Mouse (Mus musculus) effector memory CD4-positive, alpha-beta T cell, adult 7 months (primary cell): ENCODE measurements around the gene Acap1. TPM values are rescaled to one million over a fixed set of nuclear protein-coding genes. Genes with fewer than 3 reads are reported as not detected.

ENCODE experiments used
- polyA plus RNA-seq: library from polyadenylated mRNA; unstranded; fragments of 100-300 nt; shearing (Covaris generic); gene quantifications from one replicate; pipeline ENCODE4 v1.2.1, GENCODE M21; 2017

Gene Acap1
- polyA plus RNA-seq = 485 TPM

DNA sequence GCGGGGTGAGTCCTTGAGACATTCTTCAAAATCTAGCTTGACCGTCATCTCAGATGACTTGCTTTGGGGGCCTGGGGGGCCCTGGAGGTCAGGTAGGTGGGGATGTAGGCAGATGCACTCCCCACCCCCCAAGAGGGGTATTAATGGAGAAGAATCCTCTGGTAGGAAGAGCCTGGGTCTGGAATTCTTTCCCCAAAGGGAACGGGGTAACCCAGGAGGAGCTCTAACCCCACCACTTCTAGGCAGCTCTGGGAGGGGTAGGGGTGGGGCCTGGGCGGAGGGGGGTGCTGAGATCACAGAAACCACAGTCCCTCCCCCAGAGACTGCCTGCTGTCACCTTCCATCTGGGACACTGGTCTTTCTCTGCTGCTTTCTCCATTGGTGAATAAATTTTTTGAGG is at the start of gene Acap1:
Gene Acap1 (minus strand): TSS at position 249 of the 400 bp plus-strand sequence.

DNA sequence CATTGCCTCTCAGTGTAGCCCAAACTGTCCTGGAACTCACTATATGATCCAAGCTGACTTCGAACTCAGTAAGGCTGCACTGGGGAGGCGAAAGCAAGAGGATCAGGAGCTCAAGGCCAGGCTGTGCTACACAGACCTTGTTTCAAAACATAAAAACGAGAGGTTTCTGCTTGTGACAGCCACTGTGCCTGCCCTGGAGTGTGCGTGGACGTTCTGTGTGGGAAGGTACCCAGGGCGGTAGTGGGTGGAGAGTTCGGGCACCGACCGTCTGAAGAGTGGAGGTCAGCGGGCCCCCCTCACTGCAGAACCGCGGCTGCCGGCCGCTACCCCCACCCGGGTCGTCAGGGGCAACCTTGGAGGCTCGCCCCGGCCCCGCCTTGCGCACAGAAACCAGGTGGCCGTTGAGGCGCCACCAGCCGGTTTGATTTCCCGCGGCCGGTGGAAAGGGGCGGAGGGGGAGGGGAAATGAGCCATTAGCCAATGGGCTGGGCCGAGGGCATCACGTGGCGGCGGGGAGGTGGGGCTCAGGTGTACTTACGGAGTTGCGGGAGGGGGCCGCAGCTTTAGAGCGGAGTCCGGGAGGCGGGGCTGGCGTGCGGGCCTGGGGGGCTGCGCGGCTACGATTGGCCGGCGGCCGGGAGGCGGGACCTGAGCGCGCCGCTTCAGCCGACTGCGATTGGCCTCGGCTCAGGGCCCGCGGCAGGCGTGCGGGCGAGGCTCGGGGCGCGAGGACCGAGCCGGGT is 40.0 kb upstream of the Acap1 start, which contains the start of gene Ybx2:
Gene Ybx2 (plus strand): TSS at position 660 of the 743 bp plus-strand sequence.

DNA sequence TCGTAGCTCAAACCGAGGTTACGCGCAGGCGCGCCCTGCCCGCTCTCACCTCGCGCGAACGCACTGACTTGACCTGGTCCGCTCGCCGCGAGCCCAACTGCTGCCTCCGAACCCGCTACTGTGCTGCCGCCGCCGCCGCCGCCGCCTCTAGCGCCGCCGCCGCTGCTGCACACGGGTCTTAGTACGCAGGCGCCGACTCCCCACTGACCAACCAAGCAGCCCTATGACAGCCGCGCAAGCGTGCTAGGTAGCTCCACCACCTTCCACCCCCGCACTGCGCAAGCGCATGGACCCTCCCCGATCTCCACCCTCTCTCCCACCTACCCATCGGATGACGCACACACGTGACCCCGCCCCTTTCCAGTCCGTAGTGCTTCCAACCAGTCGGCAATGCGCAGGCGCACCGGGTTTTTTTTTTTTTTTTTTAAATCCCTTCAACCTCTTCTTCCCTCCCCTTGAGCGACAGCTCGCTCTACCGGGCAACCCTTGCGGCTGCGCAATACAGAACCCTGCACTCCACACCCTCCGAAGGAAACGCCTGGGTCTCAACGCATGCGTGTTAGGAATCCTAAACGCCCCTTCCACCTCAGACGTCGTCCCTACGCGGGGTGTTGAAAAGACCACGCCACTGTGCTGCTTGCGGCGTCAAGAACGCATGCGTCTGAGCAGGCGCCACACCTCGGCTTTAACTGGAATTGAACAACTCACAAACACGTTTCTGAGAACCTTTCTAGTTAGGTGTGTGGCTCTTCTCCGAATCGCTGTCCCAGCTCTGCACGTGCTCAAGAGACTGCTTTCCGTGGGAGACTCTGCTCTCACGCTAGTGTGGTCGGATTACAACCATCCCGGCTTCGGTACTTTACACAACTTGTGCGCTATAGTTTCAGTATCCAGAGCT is 26.0 kb upstream of the Acap1 start, which contains the start of gene Eif5a:
Gene Eif5a (minus strand): TSS at position 845 of the 898 bp plus-strand sequence.

DNA sequence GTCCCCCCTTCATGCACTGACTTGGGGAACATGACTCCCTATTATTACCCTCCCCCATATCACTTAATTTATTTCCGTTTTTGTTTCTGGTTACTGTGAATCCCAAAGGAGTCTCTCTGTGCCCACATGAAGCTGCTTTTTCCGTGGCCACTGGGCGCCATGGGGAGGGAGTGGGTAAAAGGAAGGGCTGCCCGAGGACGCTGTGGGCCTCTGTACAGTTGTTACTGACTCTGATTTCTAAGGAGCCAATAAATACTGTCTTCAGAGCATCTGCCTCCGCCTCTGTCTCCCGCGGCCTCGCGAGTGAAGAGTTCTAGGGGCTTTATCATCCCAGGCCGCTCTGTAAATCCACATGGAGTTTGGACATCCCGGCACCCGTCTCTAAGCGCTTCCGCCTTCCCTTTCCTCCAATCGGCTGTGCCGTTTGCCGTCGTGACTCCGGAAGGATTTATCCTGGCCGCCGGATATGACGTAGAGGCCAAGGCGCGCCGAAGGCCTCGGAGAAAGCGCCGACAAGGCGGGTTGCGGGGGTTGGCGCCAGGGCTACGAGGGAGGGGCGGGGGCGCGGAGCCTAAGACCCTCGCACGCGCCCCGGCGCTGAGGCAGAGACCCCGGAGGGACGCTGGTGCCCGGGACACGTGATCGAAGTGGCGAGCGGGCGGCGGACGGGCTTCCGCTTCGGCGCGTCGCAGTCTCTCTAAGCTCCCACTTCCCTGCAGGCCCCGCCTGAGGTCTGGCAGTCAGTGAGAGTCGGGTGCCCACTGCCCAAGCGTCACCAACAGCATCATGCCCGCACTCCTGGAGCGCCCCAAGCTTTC is 18.4 kb upstream of the Acap1 start, which contains the start of gene Gps2:
Gene Gps2 (plus strand): TSS at position 335 of the 818 bp plus-strand sequence.

DNA sequence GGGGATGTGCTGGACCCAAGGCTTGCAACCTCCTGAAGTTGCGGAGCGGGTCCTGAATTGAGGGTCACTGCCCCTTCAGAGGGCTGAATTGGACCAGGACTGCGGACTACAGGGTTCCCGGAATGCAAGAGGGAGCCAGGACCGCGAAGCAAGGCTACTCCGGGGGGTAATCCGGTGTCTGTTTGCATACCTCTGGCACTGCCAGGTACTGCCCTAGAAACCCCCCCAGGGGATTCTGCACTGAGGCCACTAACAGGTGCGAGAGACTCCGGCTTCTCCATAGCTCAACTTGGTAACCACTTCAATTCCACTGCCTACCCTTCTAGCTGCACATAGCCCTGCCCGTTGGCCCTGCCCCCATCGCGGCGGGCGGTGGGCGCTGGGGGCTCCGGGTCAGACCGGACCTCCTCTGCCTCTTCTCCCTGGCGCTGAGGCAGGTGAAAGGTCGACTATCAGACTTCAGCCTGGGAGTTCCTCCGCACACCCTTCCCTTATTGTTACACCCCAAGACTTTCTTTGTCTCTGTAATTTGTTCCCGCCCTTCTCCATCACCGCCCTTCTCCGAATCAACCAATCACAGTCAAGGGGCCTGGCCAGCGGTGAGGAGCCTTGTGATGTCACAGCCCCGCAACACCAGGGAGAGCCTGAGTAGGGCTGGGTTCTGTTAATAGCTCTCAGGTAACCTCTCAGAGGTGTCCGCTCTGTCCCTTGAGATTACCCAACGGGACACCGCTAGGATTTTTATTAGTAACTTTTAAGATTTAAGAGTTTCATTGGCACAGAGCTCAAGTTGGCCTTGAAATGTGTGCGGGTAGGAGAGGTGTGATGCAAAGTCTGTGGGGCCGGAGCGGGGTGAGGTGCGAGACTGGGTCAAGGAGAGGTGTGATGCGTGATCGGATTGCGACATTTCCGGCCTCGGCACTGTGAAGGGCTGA is 5.4 kb upstream of the Acap1 start, which contains the start of the genes 2810408A11Rik and Neurl4:
Gene 2810408A11Rik (minus strand): TSS at position 517 of the 935 bp plus-strand sequence.
Gene Neurl4 (plus strand): TSS at position 602 of the 935 bp plus-strand sequence.

DNA sequence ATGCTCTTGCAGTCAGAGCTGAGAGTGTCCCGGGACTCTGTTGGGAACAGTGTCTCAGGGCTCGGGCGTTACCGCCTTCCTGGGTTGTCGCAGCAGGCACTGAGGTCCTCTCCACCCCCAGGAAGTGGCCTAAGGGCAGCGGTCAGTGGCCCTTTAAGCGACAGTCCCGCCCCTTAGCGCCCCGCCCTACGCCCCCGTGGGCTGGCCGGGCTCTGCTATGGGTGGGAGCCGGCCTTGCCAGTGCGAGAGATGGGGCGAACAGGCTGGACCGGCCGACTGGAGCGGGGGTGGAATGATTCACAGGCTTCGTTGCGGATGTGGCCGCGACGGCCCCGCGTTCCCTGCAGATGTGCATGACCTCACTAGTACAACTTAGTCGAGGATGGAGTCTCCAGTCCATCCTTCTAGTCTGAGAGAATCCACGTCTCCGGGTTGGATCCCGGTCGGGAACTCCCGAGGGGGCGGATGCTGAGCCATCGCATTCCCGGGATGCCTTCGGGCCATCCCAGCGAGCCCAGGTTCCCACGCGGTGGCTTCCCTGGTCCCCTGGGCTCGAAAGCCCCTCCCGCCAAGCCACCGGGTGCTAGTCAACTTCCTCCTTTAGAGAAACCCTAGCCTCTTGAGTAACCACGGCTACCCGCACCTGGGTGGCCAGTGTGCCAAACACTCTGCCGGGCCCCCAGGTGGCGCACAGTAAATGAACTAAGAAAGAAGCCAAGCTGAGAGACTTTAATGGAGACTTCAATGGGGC is 14.3 kb downstream of the Acap1 start, which contains the start of gene Kctd11:
Gene Kctd11 (minus strand): TSS at position 554 of the 751 bp plus-strand sequence.

DNA sequence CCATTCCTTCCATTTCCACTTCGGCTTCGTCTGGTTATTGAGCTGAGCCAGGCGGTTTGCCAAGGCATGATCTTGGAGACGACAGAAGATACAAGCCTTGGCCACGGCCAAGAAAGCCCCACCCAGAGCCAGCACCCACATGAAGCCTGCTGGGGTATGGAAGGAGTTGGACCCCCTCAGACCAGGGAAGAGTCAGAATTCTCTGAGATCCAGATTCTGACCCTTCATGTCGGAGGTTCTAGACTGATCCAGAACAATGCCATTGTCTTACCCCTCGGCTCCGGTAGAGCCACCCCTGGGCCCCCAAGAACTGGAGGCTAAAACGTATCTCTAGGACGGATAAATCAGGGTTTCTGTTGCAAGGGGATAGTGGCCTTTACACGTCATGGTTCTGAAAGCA is 17.5 kb downstream of the Acap1 start, which contains the start of gene Tmem95:
Gene Tmem95 (minus strand): TSS at position 141 of the 400 bp plus-strand sequence.

DNA sequence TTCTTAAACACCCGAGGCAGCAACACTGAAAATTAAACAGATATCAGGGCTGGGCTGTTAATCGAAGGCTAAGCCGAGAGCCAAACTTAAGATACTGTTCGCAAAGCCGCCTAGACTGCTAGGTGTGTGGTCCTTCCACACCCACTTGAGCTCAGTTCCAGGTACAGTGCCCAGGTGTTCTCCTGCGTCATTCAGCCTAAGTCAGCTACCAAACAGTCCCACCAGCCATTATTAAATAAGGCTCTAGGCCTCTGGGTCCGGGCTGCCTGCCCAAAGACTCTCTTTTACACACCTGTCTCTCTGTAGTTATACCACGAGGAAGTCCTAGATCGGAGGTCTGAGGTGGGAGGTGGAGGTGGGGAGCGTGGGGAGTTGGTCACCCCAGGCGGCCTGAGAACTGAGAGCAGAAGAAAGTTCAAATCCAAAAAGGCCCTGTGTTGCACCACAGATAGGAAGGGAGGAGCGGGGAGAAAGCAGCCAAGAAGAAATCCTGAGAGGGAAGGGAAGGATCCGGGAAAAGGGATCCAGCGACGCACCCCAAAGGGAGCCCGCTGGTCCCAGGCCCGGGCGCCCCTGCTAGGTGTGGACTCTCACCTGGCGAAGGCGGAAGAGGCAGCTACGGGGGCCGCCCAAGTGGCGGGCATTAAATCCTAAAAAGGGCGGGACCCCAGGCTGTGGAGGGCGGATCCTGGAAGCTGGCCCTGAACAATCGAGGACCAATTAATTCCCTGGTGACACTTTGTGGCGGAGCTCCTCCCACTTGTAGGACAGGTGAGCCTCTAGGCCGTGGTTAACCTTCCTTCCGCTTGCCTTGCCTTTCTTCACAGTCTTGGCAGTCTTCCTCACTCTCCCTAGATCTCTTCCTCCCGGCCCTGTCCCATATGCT is 37.0 kb downstream of the Acap1 start, which contains the start of gene Tnk1:
Gene Tnk1 (minus strand): TSS at position 618 of the 886 bp plus-strand sequence.

DNA sequence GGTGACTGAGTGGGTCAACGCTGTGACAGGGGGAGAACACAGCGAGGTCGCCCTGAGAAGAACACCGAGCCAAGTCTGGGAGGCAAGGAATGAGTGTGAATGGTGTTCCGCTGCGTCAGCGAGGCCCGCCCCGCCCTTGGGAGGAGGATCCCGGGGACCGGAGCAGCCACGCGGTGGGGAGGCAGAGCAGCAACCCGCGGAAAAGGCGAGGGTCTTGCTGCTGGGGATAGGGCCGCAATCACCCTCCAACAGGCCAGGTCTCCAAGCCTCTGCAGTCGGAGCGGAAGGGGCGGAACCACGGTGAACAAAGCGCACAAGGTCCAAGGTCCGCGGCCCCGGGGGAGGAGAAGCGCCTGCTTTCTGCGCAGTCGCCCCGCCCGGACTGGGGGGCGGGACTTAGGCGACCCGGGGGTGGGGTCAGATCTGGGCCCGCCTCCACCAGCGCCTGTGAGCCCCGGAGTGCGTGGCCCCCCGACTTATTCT is 49.1 kb downstream of the Acap1 start, which contains the start of gene Plscr3:
Gene Plscr3 (plus strand): TSS at position 179 of the 483 bp plus-strand sequence.

DNA sequence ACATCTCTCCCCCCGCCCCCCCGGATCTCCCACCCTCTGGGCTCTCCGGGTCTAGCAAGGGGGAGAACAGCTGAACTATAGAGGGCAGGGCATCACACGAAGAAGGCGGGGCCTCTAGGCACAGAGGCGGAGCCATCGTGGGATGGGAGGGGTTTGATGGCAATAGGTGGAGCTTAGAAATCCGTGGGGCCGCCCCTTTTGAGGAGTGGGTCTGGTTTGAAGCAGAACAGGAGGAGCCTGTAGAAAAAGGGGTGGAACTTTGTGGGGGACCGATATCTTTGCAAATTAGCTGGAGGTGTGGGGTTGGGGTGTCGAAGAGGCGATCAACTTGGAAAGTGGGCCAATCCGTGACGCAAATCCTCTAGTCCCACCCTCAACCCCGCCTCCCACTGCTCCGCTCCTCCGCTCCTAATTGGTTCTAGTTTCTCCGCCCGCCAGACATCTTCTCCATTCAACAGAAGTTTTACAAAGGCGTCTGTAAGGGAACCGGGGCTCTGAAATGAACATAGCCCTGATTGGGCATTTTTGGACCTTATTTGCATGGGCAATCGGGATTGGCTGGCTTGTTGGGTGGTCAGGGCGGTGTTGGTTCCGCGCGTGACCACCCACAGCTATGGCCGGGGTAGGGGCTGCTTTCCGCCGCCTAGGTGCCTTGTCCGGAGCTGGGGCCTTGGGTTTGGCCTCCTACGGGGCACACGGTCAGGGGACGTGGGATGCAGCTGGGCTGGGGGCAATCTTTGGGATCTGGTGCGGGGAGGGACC is 57.2 kb downstream of the Acap1 start, which contains the start of gene Tmem256:
Gene Tmem256 (plus strand): TSS at position 563 of the 762 bp plus-strand sequence.

DNA sequence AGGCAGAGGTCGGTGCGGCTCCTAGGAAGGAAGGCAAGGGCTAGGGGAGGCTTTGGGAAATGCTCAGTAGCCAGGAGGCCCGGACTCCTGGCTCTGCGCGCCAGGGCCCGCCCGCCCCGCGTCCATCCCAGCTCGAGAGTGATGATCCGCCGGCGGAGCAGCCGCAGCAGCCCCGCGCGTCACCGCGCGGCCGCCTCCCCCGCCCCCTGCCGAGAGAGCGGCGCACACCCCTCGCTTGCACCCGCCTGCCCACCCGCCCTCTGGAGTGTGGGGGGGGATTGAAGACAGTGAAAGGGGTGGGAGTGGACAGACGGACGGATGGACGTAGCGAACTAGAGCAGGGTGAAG is 57.8 kb downstream of the Acap1 start, which contains the start of gene Nlgn2:
Gene Nlgn2 (minus strand): TSS at position 181 of the 348 bp plus-strand sequence.

Other genes with a start within 250 kb of the Acap1 start
- 0.76 TPM for gene Sox15, start 240.2 kb downstream of the Acap1 start, polyA plus RNA-seq
- gene Mpdu1, start 232.9 kb downstream of the Acap1 start, polyA plus RNA-seq = 44.5 TPM
- gene Cd68, start 229.4 kb downstream of the Acap1 start, polyA plus RNA-seq = 3.9 TPM
- gene Eif4a1, start 223.1 kb downstream of the Acap1 start, polyA plus RNA-seq = 729 TPM
- gene Senp3, start 213.5 kb downstream of the Acap1 start, polyA plus RNA-seq = 29.6 TPM
- not detected for gene Tnfsf13, start 209.8 kb downstream of the Acap1 start, polyA plus RNA-seq
- gene Tnfsf12, start 199.7 kb downstream of the Acap1 start, polyA plus RNA-seq = not detected
- gene Tnfsfm13, start 199.4 kb downstream of the Acap1 start, polyA plus RNA-seq = not detected
- gene Polr2a, start 136.9 kb downstream of the Acap1 start, polyA plus RNA-seq = 51.9 TPM
- 0.26 TPM for gene Slc35g3, start 133.6 kb downstream of the Acap1 start, polyA plus RNA-seq
- gene Zbtb4, start 129.6 kb downstream of the Acap1 start, polyA plus RNA-seq = 4.2 TPM
- 0.52 TPM for gene Chrnb1, start 99.6 kb downstream of the Acap1 start, polyA plus RNA-seq
- gene Fgf11, start 93.7 kb downstream of the Acap1 start, polyA plus RNA-seq = not detected
- gene Tmem102, start 89.9 kb downstream of the Acap1 start, polyA plus RNA-seq = not detected
- gene Gm39566, start 80.2 kb downstream of the Acap1 start, polyA plus RNA-seq = 0.16 TPM
- gene Spem2, start 77.1 kb downstream of the Acap1 start, polyA plus RNA-seq = 0.39 TPM
- gene Spem1, start 73.4 kb downstream of the Acap1 start, polyA plus RNA-seq = not detected
- gene Nlgn2, start 57.8 kb downstream of the Acap1 start, polyA plus RNA-seq = 0.15 TPM
- 44.3 TPM for gene Tmem256, start 57.0 kb downstream of the Acap1 start, polyA plus RNA-seq
- 8.5 TPM for gene Plscr3, start 49.2 kb downstream of the Acap1 start, polyA plus RNA-seq
- gene Tnk1, start 36.8 kb downstream of the Acap1 start, polyA plus RNA-seq = 0.27 TPM
- not detected for gene Tmem95, start 17.5 kb downstream of the Acap1 start, polyA plus RNA-seq
- 0.95 TPM for gene Kctd11, start 14.1 kb downstream of the Acap1 start, polyA plus RNA-seq
- 1.6 TPM for gene 2810408A11Rik, start 5.4 kb upstream of the Acap1 start, polyA plus RNA-seq
- gene Neurl4, start 5.5 kb upstream of the Acap1 start, polyA plus RNA-seq = 7.3 TPM
- 235 TPM for gene Gps2, start 18.3 kb upstream of the Acap1 start, polyA plus RNA-seq
- 1,038 TPM for gene Eif5a, start 26.4 kb upstream of the Acap1 start, polyA plus RNA-seq
- gene Ybx2, start 40.3 kb upstream of the Acap1 start, polyA plus RNA-seq = not detected
- gene Slc2a4, start 52.6 kb upstream of the Acap1 start, polyA plus RNA-seq = not detected
- not detected for gene Cldn7, start 69.2 kb upstream of the Acap1 start, polyA plus RNA-seq
- gene Ctdnep1, start 85.6 kb upstream of the Acap1 start, polyA plus RNA-seq = 34.3 TPM
- gene Elp5, start 87.0 kb upstream of the Acap1 start, polyA plus RNA-seq = 57.5 TPM
- gene Gabarap, start 95.6 kb upstream of the Acap1 start, polyA plus RNA-seq = 358 TPM
- 52.1 TPM for gene Phf23, start 100.2 kb upstream of the Acap1 start, polyA plus RNA-seq
- gene Dvl2, start 105.1 kb upstream of the Acap1 start, polyA plus RNA-seq = 15.5 TPM
- 101 TPM for gene Acadvl, start 119.9 kb upstream of the Acap1 start, polyA plus RNA-seq
- gene Dlg4, start 121.4 kb upstream of the Acap1 start, polyA plus RNA-seq = 6.9 TPM
- gene Asgr1, start 158.5 kb upstream of the Acap1 start, polyA plus RNA-seq = not detected
- not detected for gene Asgr2, start 197.1 kb upstream of the Acap1 start, polyA plus RNA-seq
- not detected for gene Mgl2, start 234.8 kb upstream of the Acap1 start, polyA plus RNA-seq